Mouse (Mus musculus): ENCODE results near the gene Akr1b10. TPM values are rescaled to one million over a fixed set of nuclear protein-coding genes. Genes with fewer than 3 reads are reported as not detected.
A peak's percentile ranks its signal among the peaks of the same experiment; 100 is the strongest.
"Not testable (repeated sequence)": the region's sequence is repeated elsewhere in the genome, so short reads cannot be mapped to it uniquely, and the experiment has no call there.

Gene Akr1b10
- total RNA-seq, 1 experiment from 2014 or later, result 111 TPM

- peak; percentile 89 for DNase-seq
Measured at GRCm38 (mm10) chr6:34371700-34372351, 12.2 kb upstream of the Akr1b10 start.

GRCm38 (mm10) chr6:34373841-34374240 lies 10.2 kb upstream of the Akr1b10 start:
- no peak for DNase-seq

- not testable (repeated sequence) for DNase-seq
Measured at GRCm38 (mm10) chr6:34375888-34376287, 8.1 kb upstream of the Akr1b10 start.

- no peak for DNase-seq
Measured at GRCm38 (mm10) chr6:34383401-34383800, 617 bp upstream of the Akr1b10 start.

GRCm38 (mm10) chr6:34384701-34385370 lies 818 bp downstream of the Akr1b10 start:
- DNase-seq, result peak; percentile 90

- no peak for DNase-seq
Measured at GRCm38 (mm10) chr6:34388420-34389156, 4.6 kb downstream of the Akr1b10 start.

GRCm38 (mm10) chr6:34395897-34396296 lies 11.9 kb downstream of the Akr1b10 start:
- peak; percentile 64 for DNase-seq

- DNase-seq, result peak; percentile 54
Measured at GRCm38 (mm10) chr6:34398431-34398830, 14.4 kb downstream of the Akr1b10 start.

GRCm38 (mm10) chr6:34399606-34400220 lies 15.7 kb downstream of the Akr1b10 start:
- no peak for DNase-seq

- DNase-seq, result peak; percentile 46
Measured at GRCm38 (mm10) chr6:34400696-34401095, 16.7 kb downstream of the Akr1b10 start.

GRCm38 (mm10) chr6:34406746-34407145 lies 22.7 kb downstream of the Akr1b10 start:
- DNase-seq, result no peak

GRCm38 (mm10) chr6:34407403-34407802 lies 23.4 kb downstream of the Akr1b10 start:
- DNase-seq, result peak; percentile 60

GRCm38 (mm10) chr6:34412023-34412422 lies 28.0 kb downstream of the Akr1b10 start, which contains the start of gene Akr1b7:
TSS of gene Akr1b7 (plus strand) at chr6:34412334.
- peak; percentile 82 for DNase-seq

- no peak for DNase-seq
Measured at GRCm38 (mm10) chr6:34412688-34413087, 28.7 kb downstream of the Akr1b10 start.

GRCm38 (mm10) chr6:34413386-34413785 lies 29.4 kb downstream of the Akr1b10 start:
- not testable (repeated sequence) for DNase-seq

- peak; percentile 76 for DNase-seq
Measured at GRCm38 (mm10) chr6:34416521-34416920, 32.5 kb downstream of the Akr1b10 start.

GRCm38 (mm10) chr6:34419071-34419470 lies 35.1 kb downstream of the Akr1b10 start:
- no peak for DNase-seq

GRCm38 (mm10) chr6:34439006-34439405 lies 55.0 kb downstream of the Akr1b10 start:
- DNase-seq, result no peak

GRCm38 (mm10) chr6:34441556-34442257 lies 57.7 kb downstream of the Akr1b10 start:
- peak; percentile 60 for DNase-seq

- peak; percentile 19 for DNase-seq
Measured at GRCm38 (mm10) chr6:34443791-34444190, 59.8 kb downstream of the Akr1b10 start.
